Mouse (Mus musculus): ENCODE results near the gene Slc35e1.

- TF ChIP-seq CTCF (IDR thresholded peaks at IDR 0.05; ENCODE audit: insufficient read depth, low read depth, low read length) (no peak), POLR2A (IDR thresholded peaks at IDR 0.05; ENCODE audit: insufficient read depth, low read depth, low read length) (no peak)
Observed at GRCm38 (mm10) chr8:72469243-72469642, 23.2 kb downstream of the Slc35e1 start.
